Mouse (Mus musculus) embryonic fibroblast, embryonic 13.5 days (primary cell): ENCODE data around the gene Clk1. TPM values are rescaled to one million over a fixed set of nuclear protein-coding genes. Genes with fewer than 3 reads are reported as not detected.
"Not testable (repeated sequence)": the region's sequence is repeated elsewhere in the genome, so short reads cannot be mapped to it uniquely, and the experiment has no call there.

Experiments
- H3K27ac ChIP-seq: 2 replicates; pipeline ENCODE4 v1.5.1; 2012; ENCODE audit warnings: low read length, control low read depth, inconsistent platforms; ENCODE audit not compliant: insufficient read depth
- H3K4me1 ChIP-seq: 2 replicates; pipeline ENCODE4 v1.6.1; 2011; ENCODE audit warnings: low read length; ENCODE audit not compliant: control insufficient read depth, insufficient read depth
- H3K4me3 ChIP-seq: 2 replicates; pipeline ENCODE4 v1.5.1; 2011; ENCODE audit warnings: mild to moderate bottlenecking, control low read depth, low read length; ENCODE audit not compliant: insufficient read depth
- CTCF ChIP-seq: IDR thresholded peaks from 2 replicates; pipeline ENCODE4 v1.5.1; 2011; ENCODE audit warnings: mild to moderate bottlenecking, control low read depth, low read length, moderate library complexity, borderline replicate concordance; ENCODE audit not compliant: insufficient read depth
- POLR2A ChIP-seq: IDR thresholded peaks from 2 replicates; pipeline ENCODE4 v1.6.1; 2011; ENCODE audit warnings: low read depth, mild to moderate bottlenecking, control low read depth, low read length, moderate library complexity
- polyA plus RNA-seq: library from polyadenylated mRNA; stranded (reverse); fragments of >200 nt; gene quantifications from 2 replicates; pipeline ENCODE4 v1.2.4, GENCODE M21; 2011; ENCODE audit warnings: low read depth; ENCODE audit not compliant: missing spikeins, insufficient read length

Gene Clk1
- polyA plus RNA-seq, 1 experiment = 153 TPM

DNA sequence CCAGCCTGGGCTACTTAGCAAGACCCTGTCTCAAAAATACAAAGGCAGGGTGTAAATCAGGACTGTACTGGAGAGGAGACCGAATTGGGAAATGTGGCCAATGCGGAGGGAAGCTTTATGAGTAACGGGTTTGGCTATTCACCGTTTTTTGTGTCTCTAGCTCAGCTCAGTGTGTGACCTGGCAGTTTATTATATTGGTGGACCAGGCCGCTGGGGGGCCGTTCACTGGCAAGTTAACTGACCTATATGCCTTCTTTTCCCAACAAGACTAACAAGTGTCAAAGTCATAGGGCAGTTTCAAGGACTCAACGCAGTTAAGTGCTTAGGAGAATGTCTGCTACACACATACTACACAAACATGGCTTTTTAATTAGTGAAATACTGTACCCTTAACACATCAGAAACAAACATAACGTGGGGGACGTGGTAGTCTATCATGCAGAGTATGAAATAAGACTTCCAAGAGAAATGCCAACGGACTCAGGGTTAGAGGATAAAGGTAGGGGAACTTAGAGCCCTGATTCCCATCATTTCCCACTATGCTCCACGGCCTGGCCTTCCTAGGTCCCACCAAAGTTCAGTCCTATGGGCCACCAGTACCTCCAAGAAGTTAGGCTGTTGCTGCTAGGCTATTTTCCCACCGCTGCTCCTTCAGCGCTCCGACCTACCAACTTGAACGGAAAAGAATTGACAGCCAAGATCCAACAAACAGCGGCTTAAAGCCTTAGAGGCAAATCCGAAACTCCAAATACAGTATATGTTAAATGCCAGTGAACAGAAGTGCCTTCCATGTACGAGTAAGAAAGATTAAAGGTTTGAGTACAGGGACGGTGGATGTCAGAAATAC, 32.2 kb downstream of the Clk1 start:
- peak overlapping the region; percentile 98 for H3K4me3 ChIP-seq
- H3K27ac ChIP-seq = peak overlapping the region; percentile 97
- TF ChIP-seq CTCF (no peak), POLR2A (peak; percentile 31; the same call in 1 of the 2 replicates)
- peaks cover 3% of the 10 kb centered on the region for H3K4me1 ChIP-seq

DNA sequence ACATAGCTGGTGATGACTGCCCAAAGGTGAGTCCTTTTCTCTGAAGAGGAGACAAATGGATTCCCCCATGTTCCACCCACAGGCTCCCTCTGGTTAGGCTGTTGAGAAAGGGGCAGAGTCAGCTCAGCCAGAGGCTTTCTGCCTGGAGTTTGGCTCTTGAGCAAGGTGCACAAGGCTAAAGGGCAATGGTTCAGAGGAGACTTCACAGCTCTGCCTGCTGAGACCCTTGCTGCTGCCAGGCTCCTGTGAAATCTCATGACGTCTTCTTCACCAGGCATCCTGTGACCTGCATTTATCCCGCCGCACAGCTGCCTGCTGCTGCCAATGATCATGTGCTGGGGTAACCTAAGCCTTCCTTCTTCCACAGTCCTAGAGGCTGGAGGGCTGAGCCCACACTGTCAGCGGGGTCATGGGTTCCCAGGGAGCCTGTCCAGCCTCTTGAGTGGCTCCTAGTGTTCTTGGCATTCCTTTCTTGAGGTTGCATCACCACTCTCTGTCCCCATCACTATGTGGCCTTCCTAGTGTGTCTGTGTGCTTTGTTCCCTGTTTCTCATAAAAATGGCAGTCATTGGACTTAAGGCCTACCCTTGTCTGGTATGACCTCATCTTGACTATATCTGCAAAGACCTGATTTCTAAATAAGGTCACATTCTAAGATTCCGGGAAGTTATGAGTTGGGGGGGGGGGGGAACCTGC, 41.1 kb downstream of the Clk1 start:
- no peak overlapping the region for H3K4me3 ChIP-seq
- H3K4me1 ChIP-seq = no peaks in the 10 kb centered on the region
- TF ChIP-seq POLR2A (no peak), CTCF (no peak)
- no peak overlapping the region for H3K27ac ChIP-seq

DNA sequence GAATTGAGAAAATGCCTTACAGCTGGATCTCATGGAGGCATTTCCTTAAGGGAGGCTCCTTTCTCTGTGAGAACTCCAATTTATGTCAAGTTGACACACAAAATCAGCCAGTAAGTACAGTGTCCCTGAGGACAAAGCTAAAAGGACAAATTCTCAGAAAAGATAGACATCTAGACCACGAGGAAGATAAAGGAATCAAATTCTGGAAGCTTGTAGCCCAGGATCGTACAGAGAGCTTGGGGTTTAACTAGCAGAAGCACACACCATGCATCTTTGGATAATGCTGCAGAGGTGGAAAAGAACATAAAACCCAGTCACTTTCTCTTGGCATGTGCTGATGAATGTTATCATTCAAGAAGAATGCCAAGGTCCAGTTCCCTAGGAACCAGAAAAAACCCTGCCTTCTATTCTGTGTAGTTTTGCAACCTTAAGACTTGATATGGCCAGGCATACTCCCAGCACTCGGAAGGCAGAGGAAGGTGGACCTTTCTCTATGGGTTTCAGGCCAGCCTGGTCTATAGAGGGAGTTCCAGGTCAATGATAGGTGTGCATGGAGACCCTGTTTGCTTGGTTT, 48.2 kb downstream of the Clk1 start:
- H3K4me3 ChIP-seq = no peak overlapping the region
- H3K4me1 ChIP-seq = no peaks in the 10 kb centered on the region
- no peak overlapping the region for H3K27ac ChIP-seq
- no peak for TF ChIP-seq POLR2A

GRCm38 (mm10) chr1:58374266-58374665, 49.6 kb downstream of the Clk1 start:
- H3K27ac ChIP-seq, H3K4me3 ChIP-seq, H3K4me1 ChIP-seq: not testable (repeated sequence)

DNA sequence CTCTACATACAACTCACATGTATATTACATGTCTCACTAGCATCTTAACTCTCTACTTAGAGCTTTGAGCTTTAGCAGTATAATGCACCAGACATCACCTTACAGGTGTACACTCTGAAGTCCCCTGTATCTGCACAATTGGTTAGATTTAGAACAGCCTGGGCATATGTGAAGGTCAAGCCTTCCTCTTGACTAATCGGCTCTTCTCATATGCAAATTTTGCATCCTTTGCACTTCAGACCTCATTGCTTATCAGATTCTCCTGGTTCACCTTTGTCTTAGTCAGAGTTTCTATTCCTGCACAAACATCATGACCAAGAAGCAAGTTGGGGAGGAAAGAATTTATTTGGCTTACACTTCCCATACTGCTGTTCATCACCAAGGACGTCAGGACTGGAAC, 54.1 kb downstream of the Clk1 start:
- Histone ChIP-seq H3K4me1 (0 out of 2 replicates have a peak, but pooled peaks cover 2% of the 10 kb centered on the region), H3K27ac (no peak overlapping the region), H3K4me3 (no peak overlapping the region)
- TF ChIP-seq CTCF (no peak), POLR2A (no peak)

GRCm38 (mm10) chr1:58366737-58367471, 57.0 kb downstream of the Clk1 start:
- no peak overlapping the region for H3K4me3 ChIP-seq

DNA sequence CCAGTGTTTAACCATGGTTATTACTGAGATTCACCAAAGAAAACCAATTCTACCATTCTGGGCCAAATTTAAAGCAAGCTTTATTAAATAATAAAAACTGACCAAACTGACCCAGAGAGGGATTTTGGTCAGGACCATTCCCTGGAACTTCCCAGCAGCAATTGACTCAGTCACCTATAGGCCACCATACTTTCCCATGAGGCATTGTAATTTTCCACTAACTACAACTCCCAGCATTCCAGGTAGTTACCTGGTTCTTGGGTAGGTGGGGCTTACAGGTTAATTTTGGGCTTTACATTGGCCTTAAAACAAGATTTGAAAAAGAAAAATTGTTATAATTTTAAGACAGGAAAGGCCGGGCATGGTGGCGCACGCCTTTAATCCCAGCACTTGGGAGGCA, 58.0 kb downstream of the Clk1 start:
- no peak overlapping the region for H3K4me3 ChIP-seq
- no peak for TF ChIP-seq CTCF
- no peak for TF ChIP-seq POLR2A
- 0 out of 2 replicates have a peak, but pooled peaks cover 2% of the 10 kb centered on the region for H3K4me1 ChIP-seq
- H3K27ac ChIP-seq = no peak overlapping the region

More at GRCm38 (mm10) chr1:58366737-58367471, 57.0 kb downstream of the Clk1 start:
- TF ChIP-seq CTCF (no peak), POLR2A (no peak)
- H3K27ac ChIP-seq = peak overlapping the region; percentile 35
- H3K4me1 ChIP-seq = 0 out of 2 replicates have a peak, but pooled peaks cover 2% of the 10 kb centered on the region

GRCm38 (mm10) chr1:58364551-58364950, 59.3 kb downstream of the Clk1 start:
- Histone ChIP-seq H3K27ac (no peak overlapping the region), H3K4me3 (no peak overlapping the region), H3K4me1 (0 out of 2 replicates have a peak, but pooled peaks cover 2% of the 10 kb centered on the region)
- TF ChIP-seq POLR2A (no peak), CTCF (no peak)

GRCm38 (mm10) chr1:58362296-58362695, 61.6 kb downstream of the Clk1 start:
- Histone ChIP-seq H3K27ac (no peak overlapping the region), H3K4me1 (peaks cover 8% of the 10 kb centered on the region), H3K4me3 (no peak overlapping the region)
- no peak for TF ChIP-seq CTCF
- TF ChIP-seq POLR2A = no peak

Other genes with a start within 250 kb of the Clk1 start
- gene Aox4, start 213.7 kb downstream of the Clk1 start, polyA plus RNA-seq = not detected in 2 replicates
- gene Aox2, start 145.7 kb downstream of the Clk1 start, polyA plus RNA-seq = not detected in 2 replicates
- 360 and 397 TPM in 2 replicates for gene Bzw1, start 31.2 kb downstream of the Clk1 start, polyA plus RNA-seq
- gene Nif3l1, start 21.1 kb upstream of the Clk1 start, polyA plus RNA-seq = 32.4 and 36.3 TPM in 2 replicates
- 50.6 and 70.9 TPM in 2 replicates for gene Ppil3, start 21.4 kb upstream of the Clk1 start, polyA plus RNA-seq
- gene Orc2, start 81.0 kb upstream of the Clk1 start, polyA plus RNA-seq = 27.3 and 35.3 TPM in 2 replicates
- 7.8 and 15.5 TPM in 2 replicates for gene Fam126b, start 162.3 kb upstream of the Clk1 start, polyA plus RNA-seq
- 63.8 and 66.8 TPM in 2 replicates for gene Ndufb3, start 162.3 kb upstream of the Clk1 start, polyA plus RNA-seq